Mouse (Mus musculus): Measurements from ENCODE around the gene Ets2.
A peak's percentile ranks its signal among the peaks of the same experiment; 100 is the strongest.

Gene Ets2

GRCm38 (mm10) chr16:95769066-95769995 is 67.5 kb downstream of the Ets2 start:
- peak; percentile 41 for DNase-seq (ENCODE audit: low spot score)

DNA sequence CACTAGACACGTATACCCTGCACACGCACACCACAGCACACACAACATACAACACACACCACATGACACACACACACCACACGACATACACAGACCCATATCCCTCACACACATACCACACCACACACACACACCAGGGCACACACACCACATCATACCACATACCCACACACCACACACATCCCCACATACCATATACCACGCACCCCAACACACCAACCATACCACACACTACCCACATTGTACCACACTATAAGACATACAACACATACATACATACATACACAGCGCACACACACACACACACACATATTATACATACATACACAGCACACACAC is 68.1 kb downstream of the Ets2 start:
- no peak for DNase-seq (ENCODE audit: low spot score)

DNA sequence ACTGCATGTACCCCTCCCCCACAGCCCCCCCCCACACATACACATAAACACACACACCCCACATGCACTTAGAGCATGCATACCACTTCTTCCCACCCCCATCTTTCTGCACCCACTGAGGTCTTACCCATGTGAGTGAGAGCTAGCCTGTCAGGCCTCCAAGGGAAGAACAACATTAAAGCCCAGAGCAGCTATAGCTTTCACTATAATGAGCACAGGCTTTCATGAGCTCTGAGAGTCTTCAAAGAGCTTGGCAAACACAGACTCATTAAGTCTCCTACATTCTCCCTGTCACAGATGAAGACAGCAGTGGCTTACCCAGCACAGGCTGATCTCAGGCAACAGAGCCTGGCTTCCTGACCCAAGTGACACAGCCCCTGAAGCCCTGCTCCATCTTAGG is 68.5 kb downstream of the Ets2 start:
- DNase-seq (ENCODE audit: low spot score) = no peak

Data from ovary, postnatal 14 days (tissue).